Mouse (Mus musculus) megakaryocyte-erythroid progenitor cell, adult 5-6 weeks (primary cell): ENCODE data around the gene Gm9376. TPM values are rescaled to one million over a fixed set of nuclear protein-coding genes. Genes with fewer than 3 reads are reported as not detected.

Experiments
- ATAC-seq: replicated peaks from 2 replicates; pipeline ENCODE4 v1.8.0; 2016; ENCODE audit warnings: mild to moderate bottlenecking, inconsistent platforms; ENCODE audit not compliant: severe bottlenecking, poor library complexity, low FRiP score, low TSS enrichment
- total RNA-seq, 2 experiments: library from RNA; stranded (forward) in 1 of 2; stranded (reverse) in 1 of 2; fragments of 200-1000, 215-1000 nt in 1 of 2; fragments of >200 nt in 1 of 2; fragmentation: Nextera tagmentation in 1 of 2; gene quantifications; 2 replicates each; pipeline ENCODE4 v1.2.3; 2014 to 2017

The Gm9376 gene
- total RNA-seq (2014; fragmentation: Nextera tagmentation) (not detected in 2 replicates), total RNA-seq (2017) (not detected in 2 replicates)

DNA sequence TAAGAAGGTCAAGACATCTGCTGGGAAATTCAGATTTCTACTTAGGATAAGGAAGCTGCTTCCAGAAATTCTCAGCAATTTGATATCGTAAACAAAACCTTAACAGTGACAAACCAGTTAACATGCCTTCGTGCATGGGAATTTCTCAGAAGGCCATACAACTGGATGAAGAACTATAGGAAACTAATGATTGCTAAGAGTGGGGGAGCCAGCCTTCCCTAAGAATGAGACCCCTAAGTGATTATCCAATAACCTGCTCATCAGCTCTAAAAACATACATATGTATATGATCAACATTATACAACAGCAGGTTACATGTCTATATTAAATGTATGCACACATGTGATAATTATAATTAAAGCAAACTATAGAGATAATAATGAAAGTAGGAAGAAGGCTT, at the start of gene Gm9376:
Gene Gm9376, plus strand, starts transcription at position 301 of the 400 bp plus-strand sequence.
- ATAC-seq = no peak

DNA sequence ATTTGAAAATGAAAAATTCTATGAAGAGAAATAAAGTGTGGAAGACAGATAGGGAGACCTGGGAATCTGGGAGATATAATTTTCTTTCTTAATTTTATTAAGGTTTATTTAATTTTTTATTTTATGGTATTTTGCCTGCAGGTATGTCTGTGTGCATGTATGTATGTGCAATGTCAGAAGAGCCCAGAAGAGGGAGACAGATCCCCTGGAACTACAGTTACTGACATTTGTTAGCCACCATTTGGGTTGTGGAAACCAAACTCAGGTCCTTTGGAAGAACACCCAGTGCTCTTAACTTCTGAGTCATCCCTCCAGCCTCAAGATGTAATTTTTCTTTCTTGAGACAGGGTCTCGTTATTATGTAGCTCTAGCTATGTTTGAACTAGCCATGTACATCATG, 45.9 kb upstream of the Gm9376 start:
- ATAC-seq = no peak

DNA sequence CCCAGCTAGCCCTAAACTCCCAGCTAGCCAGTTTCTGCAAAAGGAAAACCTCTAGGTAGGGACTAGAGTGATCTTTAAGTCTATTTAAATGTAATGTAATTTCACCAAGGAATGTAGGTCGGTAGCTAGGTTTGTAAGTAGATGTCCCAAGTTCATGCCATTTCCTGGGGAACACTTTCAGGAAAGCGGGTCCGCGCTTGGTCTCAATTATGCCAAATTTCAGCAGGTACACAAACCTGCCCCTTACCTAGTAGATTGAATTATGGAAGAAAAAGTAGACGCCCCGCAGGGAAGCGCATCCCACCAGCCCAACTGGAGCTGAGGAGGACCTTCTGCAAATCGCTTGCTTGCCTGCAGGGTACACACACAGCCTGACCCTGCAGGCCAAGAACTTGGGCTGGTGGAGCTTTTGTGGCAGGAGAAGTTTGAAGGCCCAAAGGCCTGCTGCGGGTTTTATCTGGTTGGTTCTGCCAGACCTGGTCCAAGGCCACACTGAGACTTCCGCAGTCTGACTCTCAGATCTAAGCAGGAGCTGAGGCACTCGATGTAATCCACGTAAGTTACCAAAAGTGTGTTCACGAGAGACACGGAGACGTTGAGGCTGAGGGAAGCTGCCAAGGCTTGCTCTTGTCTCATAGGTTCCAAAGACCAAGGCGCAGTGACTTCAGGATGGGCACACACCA, 41.6 kb upstream of the Gm9376 start:
- no peak for ATAC-seq

DNA sequence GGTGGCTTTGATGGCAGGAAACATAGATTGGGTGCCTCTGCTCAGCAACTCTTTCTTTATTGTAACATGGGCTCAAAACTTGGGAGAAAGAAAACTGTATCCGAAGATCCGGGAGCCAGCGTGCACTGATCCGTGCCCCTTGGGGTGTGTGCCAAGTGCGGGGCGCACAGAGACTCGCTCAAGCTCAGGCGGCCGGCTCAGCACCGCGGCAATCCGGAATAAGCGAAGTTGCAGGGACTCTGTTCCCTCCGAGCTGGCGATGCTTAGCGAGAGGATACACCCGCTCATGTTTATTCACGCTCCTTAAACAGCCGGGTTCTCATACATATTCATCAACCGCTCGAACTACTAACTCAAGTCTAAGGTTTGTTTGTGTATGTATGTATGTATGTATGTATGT, 40.8 kb upstream of the Gm9376 start:
- 0 out of 2 replicates have a peak, but pooled peaks have one; percentile 45 for ATAC-seq

DNA sequence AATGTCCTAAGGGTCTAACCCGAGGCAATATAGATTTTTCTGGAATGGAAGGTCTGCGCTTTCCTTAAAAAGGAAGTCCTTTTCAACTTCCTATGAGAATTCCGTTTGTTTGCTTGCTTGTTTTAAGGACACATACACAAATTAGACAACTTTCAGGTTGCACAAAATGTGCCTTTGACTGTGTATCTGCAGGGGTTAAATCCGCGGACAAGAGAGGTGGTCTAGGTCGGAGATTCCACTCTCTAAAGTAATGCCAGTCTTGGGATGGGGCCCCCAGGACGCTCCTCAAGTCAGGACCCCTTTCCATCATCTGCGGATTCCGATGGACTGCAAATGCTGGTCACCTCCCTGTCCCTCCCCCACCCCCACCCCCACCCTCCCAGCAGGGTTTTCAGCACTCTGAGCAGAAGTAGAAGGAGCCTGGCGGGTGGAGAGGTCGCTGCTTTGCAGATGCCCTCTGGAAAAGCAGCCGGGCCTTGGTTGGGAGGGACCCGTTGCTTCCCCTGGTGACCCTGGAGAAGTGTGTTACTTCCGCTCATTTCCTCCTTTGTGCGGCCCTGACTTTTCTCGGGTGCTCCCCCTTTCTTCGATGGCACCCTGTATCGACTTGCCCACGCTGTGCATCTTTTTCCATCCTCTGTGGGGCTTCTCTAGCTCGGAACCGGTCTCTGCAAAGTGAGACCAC, 40.1 kb upstream of the Gm9376 start:
- ATAC-seq = no peak

DNA sequence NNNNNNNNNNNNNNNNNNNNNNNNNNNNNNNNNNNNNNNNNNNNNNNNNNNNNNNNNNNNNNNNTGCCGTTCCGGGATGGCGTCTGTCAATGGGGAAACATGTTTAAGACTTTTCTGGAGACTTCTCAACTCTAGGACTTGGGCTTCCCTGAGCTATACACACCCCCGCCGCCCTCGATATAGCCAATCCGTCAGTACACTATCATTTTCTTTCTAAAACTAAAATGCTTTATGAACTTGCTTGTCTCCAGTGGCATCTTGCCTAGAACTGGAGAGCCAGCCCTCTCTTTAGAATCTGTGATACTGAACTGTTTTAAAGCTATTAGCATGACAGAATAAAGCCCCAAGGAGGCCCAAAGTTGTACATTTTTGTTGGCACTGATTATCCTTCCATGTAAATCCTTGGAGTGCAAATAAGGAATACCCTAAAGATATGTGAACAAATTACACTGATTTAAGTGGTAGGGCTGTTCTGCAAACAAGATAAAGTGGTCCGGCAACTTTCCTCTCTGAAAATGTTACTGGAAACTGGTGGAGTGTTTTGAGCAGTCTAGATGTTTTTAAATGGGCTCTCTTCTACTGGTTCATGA, 34.3 kb upstream of the Gm9376 start:
- no peak for ATAC-seq

DNA sequence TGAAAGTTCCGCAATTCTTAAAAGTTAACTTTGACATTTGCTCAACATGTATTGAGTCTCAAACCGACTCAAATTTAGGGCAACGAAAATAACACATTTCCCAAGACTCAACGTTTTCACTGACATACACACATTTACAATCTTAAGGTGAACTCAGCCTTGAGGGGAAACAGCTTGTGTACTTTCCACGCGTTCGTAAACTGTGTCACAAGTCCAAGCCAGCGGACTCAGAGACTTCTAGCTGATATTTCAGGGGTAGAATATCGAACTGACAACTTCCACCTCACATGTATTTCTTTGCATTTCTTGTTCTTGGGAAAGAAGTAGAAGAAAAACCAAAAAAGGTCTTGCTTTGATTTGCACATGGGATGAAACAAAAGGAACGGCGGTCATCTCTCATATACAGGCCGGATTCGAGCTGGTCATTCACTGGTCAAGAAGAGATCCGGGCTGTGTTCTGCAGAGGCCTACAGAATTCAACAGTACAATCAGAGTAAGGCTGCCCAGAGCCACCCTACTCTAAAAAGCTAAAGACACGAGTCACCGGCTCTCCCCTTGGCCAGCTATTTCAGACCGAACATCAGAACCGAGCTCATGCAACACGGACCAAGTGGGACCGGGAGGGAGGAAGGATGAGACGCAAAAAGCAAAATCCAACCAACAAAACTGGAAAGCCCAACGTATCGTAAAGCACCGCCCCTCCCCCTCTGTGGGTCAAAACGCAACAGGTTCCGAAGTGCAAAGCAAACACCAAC, 32.8 kb upstream of the Gm9376 start:
- no peak for ATAC-seq

DNA sequence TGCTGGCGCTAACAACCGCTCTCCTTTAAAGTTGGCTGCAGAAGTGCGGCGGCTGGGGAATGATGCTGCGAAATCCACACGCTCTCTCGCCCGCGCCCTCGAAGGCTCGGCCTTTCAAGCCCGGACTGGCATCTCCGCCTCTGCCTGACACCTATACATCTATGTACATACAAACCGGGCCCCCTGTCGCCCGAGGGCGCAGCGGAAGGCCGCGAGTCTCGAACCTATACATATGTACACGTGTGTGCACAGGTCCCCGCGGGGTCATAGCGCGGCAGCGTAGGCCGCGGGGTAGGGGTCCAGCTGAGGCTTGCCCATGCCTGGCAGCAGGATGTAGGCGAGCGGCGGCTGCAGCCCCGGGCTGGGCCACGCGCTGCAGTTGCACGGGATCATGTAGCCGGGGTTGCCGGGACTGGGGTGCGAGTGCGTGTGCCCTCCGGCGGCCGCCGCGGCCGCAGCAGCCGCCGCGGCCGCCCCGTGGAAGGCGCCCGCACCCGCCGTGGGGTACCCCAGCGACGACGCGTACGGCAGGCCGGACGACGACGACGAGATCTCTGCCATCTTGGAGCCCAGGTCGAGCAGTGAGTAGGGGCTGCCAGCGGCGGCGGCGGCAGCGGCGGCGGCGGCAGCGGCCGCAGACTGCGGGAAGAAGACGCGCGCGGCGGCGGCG, 32.1 kb upstream of the Gm9376 start:
- ATAC-seq = no peak

DNA sequence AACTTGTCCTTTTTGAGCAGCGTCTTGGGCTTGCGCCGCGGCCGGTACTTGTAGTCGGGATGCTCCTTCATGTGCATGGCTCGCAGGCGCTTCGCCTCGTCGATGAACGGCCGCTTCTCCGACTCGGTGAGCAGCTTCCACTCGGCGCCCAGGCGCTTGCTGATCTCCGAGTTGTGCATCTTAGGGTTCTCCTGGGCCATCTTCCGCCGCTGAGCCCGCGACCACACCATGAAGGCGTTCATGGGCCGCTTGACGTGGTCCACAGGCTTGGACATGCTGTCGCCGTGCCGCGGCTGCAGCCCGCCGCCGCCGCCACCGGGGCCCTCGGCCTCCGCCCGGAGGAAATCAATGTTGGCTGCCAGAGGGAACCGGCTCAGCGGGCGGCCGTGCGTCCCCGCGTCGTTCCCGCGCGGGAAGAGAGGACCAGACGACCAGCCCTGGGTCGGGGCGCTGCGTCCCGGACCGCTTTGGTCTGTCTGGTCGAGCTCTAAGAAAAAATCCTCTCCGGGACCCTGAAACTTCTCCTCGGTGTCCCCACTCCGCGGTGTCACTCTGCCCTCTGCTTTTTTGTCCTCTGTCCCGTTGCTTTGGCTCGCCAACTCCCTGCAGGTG, 31.3 kb upstream of the Gm9376 start:
- no peak for ATAC-seq

DNA sequence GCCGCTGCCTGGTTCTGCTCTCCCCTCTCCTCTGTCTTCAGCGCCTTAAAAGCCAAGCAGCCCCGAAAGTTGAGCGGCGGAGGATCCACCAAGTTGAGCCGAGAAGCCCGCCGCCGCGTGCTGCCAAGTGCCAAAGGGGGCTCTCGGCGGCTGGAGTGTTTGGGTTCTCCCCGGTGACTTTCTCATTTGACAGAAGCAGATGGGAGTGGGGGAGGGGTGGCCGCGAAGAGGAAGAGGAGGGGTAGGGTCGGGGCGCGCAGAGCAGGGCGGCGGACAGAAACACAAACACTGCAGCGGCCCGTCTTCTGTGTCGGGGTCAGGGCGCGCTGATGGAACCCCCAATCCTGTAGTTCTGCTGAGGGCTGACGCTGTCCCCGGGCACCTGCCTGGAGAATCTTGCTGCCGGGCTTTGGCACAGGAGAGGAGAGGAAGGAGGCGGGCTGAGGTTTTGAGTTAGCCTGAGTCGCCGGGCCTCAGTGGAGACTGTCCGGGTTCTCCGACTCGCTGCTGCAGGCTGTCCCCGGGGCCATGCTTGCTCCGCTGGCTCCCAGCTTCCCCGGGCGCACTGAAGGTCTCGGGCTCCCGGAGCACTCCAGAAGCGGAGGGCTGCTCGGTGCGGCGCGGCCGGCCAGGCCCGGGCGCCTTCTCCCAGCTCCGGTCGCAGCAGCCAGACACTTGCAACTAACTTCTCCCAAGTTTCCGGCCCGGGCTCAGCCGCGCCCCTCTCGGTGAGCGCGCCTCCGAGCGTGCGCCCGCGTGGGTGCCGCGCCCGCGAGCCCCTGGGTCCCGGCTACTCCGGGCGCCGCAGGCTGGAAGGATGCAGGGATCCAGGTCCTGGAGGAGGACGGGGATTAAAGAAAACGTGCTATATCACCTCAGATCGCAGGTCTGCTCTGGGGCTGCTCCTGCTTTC, 30.5 kb upstream of the Gm9376 start:
- 0 out of 2 replicates have a peak, but pooled peaks have one; percentile 12 for ATAC-seq

DNA sequence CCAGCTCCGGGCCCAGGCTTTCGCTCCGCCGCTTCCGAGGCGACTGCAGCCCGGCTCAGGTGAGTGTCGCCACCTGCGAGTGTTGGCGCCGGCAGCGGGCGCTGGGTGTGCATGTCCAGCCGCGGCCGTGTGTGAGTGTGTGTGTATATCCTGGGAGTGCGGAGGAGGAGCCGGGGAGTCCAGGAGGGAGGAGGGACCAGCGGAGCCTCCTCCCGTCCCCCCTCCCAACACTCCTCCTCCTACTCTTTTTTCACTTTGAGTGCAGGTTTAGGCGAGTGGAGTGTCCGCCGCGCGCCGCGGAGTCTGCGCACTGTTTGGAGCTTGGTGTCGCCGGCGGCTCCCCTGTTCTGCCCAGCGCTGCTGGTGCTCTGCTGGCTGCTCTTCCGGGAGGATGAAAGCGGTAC, 29.9 kb upstream of the Gm9376 start, which contains the start of gene Sox21:
Gene Sox21, minus strand, starts transcription at position 145 of the 404 bp plus-strand sequence.
- peak; percentile 36; the same call in 1 of the 2 replicates for ATAC-seq

DNA sequence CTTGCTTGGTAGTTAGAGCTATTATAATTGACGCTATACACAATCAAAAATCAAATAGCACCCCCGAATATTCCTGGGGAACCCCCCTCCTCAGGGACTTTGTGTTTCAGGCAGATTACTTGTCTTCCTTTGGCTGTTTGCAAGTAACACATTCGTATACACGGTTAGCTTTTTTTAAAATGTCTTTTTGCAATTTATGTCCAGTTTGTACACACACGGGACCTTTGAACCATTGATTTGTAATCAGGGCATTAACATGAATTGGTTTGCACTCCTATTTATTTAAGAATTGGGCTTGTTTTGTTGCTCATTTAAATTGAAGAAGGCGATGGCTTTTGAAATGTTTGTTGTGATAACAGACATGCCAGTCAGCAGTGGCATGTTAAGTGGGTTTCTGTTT, 29.0 kb upstream of the Gm9376 start:
- ATAC-seq = no peak

DNA sequence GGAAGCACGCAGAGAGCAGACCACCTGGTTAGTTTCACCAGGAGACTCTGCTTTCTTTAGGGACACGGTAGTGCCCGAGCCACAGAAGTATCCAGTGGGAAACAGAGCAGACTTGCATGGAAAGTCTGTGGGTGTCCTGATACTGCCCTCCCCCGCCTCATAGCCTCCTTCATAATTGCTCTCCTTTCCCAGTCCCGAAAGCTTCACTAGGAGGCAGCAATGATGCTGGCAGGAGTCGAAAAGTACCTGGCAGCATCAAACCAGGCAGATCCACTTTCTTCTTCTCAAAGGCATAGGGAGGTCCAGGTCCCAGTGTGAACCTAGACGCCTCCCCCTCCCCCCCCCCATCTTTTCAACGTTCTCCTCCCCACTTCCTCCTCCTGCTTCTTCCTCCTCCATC, 27.4 kb upstream of the Gm9376 start:
- no peak for ATAC-seq

DNA sequence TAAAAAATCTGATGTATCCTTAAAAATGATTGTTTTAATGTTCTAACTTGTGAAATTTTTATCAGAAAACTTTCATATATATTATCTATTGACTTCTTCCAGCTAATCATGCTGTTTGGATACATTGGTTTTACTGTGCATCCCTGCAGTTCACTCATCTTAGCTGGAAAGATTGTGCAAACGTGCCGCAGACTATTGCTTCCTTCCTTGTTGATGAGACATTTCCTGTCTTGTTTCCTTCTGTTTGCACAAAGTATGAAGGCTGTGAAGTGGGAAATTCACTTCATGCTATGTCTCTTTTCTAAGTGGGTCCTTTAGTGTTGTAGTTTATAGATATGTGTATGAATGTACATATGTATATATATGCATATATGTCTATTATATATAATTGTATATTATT, 25.3 kb upstream of the Gm9376 start:
- no peak for ATAC-seq

DNA sequence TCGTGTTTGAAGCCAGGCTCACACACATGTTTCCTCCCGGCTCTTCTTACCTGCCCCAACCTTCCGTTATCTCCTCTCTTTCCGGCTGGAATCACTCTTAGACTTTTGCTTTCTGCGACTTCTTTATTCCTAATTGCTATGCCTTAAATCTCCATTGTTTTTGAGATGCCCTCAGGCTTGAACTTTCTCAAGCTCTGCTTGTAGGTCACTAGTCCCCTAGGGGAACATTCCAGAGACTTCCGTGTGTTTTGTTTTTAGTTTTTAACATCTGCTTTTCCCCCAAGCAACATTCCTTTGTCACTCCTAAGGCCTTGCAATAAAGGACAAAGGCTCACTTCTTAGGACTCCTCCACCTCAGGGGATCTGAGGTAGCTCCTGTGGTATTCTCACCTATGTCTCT, 13.4 kb upstream of the Gm9376 start:
- no peak for ATAC-seq

DNA sequence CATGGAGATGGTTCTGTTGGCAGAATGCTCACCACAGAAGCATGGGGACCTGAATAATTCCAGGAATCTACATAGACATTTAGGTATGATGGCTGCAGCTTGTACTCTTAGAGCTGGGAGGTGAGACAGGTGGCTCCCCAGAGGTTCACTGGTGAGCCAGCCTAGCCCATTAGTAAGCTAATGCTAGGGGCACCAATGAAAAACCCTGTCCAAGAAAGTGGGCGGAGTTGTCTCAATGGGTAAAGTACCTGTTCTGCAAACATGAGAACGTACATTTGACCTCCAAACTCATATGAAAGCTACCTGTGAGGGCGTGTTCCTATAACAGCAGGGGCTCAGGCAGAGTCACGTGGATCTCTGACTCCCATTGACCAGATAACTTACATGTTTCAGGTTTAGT, 2.1 kb downstream of the Gm9376 start:
- no peak for ATAC-seq

DNA sequence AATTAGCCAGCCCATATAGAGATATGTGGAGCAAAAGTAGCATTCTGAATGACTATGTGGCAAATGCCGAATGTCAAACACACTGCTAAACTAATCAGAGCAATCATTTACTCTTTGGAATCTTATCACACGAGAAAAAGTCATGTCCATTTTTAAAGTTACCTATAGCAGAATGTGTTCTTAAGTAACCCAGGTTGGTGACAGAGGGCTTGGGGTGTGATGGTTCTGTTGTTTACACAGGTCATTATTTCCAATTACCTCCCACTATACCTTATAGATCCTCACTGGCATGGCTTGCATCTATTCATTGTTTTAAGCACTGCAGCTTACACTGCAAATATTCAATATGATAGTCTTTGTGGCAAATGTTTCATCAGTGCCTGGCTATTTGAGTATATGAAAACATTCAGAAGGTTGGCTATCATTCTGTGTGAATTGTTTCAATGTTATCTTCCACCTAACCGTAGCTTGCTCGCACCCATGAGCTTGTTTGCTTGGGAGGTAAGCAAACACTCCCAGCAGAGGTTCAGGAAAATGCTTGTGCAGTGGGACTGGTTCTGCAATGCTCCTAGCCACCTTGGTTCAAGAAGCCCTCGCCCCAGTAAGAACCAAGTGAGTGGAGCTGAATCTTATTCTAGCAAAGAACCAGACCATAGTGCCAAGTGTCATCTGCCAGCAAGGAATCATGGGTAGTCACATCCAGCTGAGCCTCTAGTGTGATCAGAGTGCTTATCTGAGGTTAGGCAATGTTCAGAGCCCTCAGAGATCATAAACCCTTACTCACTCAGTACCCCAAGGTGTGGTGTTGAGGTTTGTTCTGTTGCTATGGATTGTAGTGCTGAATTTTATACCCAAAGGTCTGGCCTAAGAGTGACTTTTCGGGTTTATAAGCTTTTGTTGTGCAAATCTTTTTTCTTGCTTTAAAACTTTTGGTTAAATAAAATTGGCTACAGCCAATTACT, 6.1 kb downstream of the Gm9376 start:
- no peak for ATAC-seq
